Mouse (Mus musculus) fat pad, adult 2 months (tissue): ENCODE measurements around the gene Vmn2r73.
"Not testable (repeated sequence)": the region's sequence is repeated elsewhere in the genome, so short reads cannot be mapped to it uniquely, and the experiment has no call there.

Source experiments
- DNase-seq: peaks from one replicate; pipeline ENCODE4 v3.0.0-alpha.2; 2011; ENCODE audit warnings: low read depth, low spot score; ENCODE audit errors: extremely low read depth

Vmn2r73 gene

DNA sequence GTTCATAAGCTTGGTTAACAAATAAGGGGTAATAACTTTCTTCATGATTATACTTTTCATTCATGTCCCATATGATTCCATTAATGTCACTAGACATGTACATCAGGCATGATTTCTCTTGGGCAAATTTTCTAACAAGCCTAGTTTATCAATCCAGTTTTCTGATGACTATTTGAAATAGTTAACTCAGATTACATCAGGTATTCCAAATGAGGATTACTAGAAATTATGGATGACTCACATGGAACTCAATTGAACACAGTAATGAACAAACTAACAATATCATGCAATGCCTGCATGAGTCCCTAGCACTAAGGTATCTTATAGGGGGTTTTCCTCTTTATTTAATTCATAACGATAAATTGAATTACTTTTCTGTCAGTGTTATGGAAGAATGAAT lies at the start of gene Vmn2r73:
Vmn2r73 (minus strand) TSS at position 101 of the 400 bp plus-strand sequence.
- DNase-seq, result no peak

GRCm38 (mm10) chr7:85840090-85840948 lies 35.7 kb downstream of the Vmn2r73 start:
- no peak for DNase-seq

DNA sequence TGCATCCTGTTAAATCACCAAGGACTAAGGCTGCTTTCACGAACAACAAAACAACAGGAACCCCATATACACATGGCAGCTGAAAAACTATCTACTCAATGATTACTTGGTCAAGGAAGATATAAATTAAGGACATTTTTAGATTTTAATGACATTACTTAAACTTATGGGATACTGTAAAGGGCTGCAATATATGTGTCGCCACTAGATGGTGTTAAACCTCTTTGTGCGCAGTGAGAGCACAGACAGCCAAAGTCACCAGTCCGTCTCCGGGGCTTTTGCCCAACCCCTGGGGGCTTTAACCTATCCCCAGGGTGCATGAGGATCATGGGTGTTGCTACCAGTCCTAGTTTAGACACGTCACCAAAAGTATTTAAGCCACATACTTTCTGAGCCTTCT lies 58.0 kb downstream of the Vmn2r73 start:
- not testable (repeated sequence) for DNase-seq
